Mouse (Mus musculus): ENCODE measurements around the gene Klhl40. TPM values are rescaled to one million over a fixed set of nuclear protein-coding genes. Genes with fewer than 3 reads are reported as not detected.

Gene Klhl40
- polyA plus RNA-seq, 1 experiment from 2014 or later = 1.7 TPM

- Histone ChIP-seq H3K27me3 (ENCODE audit: control insufficient read depth, insufficient read depth, low read length) (no peaks in the 10 kb centered on the region), H3K36me3 (ENCODE audit: control insufficient read depth, insufficient read depth, low read length) (no peaks in the 10 kb centered on the region), H3K4me3 (ENCODE audit: low read depth, low read length) (no peak overlapping the region), H3K9me3 (ENCODE audit: control insufficient read depth, low read length) (no peaks in the 10 kb centered on the region), H3K4me2 (ENCODE audit: low read depth, severe bottlenecking) (no peak overlapping the region), H3K27ac (replicated peaks; ENCODE audit: low read depth, low read length) (no peak overlapping the region), H3K4me1 (ENCODE audit: control insufficient read depth, insufficient read depth, low read length) (no peaks in the 10 kb centered on the region), H3K9ac (ENCODE audit: low read length) (no peak overlapping the region)
- no peak for DNase-seq (ENCODE audit: low spot score)
- 63% methylated on average over 2 of the region's 2 CpGs for WGBS
- no peak for ATAC-seq (ENCODE audit: insufficient number of reproducible peaks, low FRiP score, low TSS enrichment, low read depth)
Measured at GRCm38 (mm10) chr9:121786359-121786758, 9.0 kb downstream of the Klhl40 start.

DNA sequence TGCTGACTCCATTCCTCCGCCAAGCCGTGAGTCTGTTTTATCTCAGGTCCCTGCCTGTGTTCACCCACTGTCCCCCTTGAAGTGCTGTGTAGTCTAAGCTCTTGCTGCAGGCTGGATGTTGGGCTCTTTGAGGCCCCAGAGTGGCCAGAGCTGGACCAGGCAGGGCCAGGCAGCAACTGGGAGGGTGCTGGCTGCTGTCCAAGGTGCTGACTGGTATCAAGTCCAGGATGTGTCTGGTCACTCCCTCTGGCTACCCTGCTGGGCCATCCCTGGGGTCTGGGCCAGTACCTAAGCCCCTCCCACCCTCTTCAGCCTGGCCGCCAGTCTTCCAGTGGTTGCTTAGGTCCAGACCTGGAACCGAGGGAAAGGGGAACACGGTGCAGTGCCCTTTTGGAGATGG lies 13.8 kb downstream of the Klhl40 start:
- 12% methylated on average over 5 of the region's 5 CpGs for WGBS
- no peak for ATAC-seq (ENCODE audit: insufficient number of reproducible peaks, low FRiP score, low TSS enrichment, low read depth)
- no peak overlapping the region for H3K4me3 ChIP-seq (ENCODE audit: low read depth, low read length)

GRCm38 (mm10) chr9:121791757-121792521 lies 14.5 kb downstream of the Klhl40 start, which contains the start of gene Hhatl:
TSS of gene Hhatl (minus strand) at chr9:121792507.
- Histone ChIP-seq H3K9ac (ENCODE audit: low read length) (no peak within 1 kb of the TSS), H3K27me3 (ENCODE audit: control insufficient read depth, insufficient read depth, low read length) (no peaks in the 10 kb centered on the region), H3K4me1 (ENCODE audit: control insufficient read depth, insufficient read depth, low read length) (no peaks in the 10 kb centered on the region), H3K4me2 (ENCODE audit: low read depth, severe bottlenecking) (no peak within 1 kb of the TSS), H3K9me3 (ENCODE audit: control insufficient read depth, low read length) (no peaks in the 10 kb centered on the region), H3K4me3 (ENCODE audit: low read depth, low read length) (no peak within 1 kb of the TSS), H3K27ac (replicated peaks; ENCODE audit: low read depth, low read length) (no peak within 1 kb of the TSS), H3K36me3 (ENCODE audit: control insufficient read depth, insufficient read depth, low read length) (no peaks in the 10 kb centered on the region)
- DNase-seq (ENCODE audit: low spot score) (no peak), ATAC-seq (ENCODE audit: insufficient number of reproducible peaks, low FRiP score, low TSS enrichment, low read depth) (no peak)
- WGBS = 60% methylated on average over 20 of the region's 24 CpGs

More for the DNA sequence above, 13.8 kb downstream of the Klhl40 start:
- Histone ChIP-seq H3K27ac (replicated peaks; ENCODE audit: low read depth, low read length) (no peak overlapping the region), H3K4me2 (ENCODE audit: low read depth, severe bottlenecking) (no peak overlapping the region), H3K27me3 (ENCODE audit: control insufficient read depth, insufficient read depth, low read length) (no peaks in the 10 kb centered on the region), H3K4me1 (ENCODE audit: control insufficient read depth, insufficient read depth, low read length) (no peaks in the 10 kb centered on the region), H3K36me3 (ENCODE audit: control insufficient read depth, insufficient read depth, low read length) (no peaks in the 10 kb centered on the region), H3K9me3 (ENCODE audit: control insufficient read depth, low read length) (no peaks in the 10 kb centered on the region), H3K9ac (ENCODE audit: low read length) (no peak overlapping the region)
- peak; percentile 86 for DNase-seq (ENCODE audit: low spot score)

DNA sequence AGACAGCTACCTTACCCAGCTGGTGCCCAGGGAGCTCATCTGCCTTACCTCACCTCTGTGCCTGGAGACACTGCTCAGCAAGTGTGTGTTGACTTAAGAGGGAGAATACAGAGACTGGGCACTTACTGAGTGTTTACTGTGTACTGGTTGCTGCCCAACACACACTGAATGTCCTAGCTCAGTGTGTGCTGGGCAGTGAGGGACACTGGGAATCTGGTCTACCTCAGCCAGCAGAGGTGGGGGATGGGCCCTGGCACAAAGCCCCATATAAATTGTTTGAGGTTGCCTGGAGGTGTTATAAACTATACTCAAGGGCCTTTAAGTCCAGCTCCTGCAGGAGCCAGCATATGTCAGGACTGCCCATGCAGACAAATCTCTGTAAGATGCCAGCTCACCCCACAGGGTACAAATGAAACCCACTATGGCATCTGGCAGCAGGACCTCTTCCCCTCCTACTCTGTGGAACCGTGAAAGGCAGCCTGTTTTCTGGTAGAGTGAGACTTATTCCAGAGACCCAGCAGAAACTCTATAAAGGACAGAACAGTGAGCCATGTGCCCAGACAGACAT lies 17.6 kb downstream of the Klhl40 start:
- H3K9ac ChIP-seq (ENCODE audit: low read length) = no peak overlapping the region
- DNase-seq (ENCODE audit: low spot score) = no peak
- 40% methylated on average over 1 of the region's 1 CpGs for WGBS
- no peak overlapping the region for H3K4me2 ChIP-seq (ENCODE audit: low read depth, severe bottlenecking)
- no peaks in the 10 kb centered on the region for H3K4me1 ChIP-seq (ENCODE audit: control insufficient read depth, insufficient read depth, low read length)
- no peaks in the 10 kb centered on the region for H3K9me3 ChIP-seq (ENCODE audit: control insufficient read depth, low read length)
- no peak overlapping the region for H3K4me3 ChIP-seq (ENCODE audit: low read depth, low read length)
- H3K36me3 ChIP-seq (ENCODE audit: control insufficient read depth, insufficient read depth, low read length) = no peaks in the 10 kb centered on the region
- H3K27ac ChIP-seq (replicated peaks; ENCODE audit: low read depth, low read length) = no peak overlapping the region
- H3K27me3 ChIP-seq (ENCODE audit: control insufficient read depth, insufficient read depth, low read length) = no peaks in the 10 kb centered on the region
- no peak for ATAC-seq (ENCODE audit: insufficient number of reproducible peaks, low FRiP score, low TSS enrichment, low read depth)

GRCm38 (mm10) chr9:121797722-121798121 lies 20.3 kb downstream of the Klhl40 start:
- Histone ChIP-seq H3K4me2 (ENCODE audit: low read depth, severe bottlenecking) (0 out of 2 replicates have a peak overlapping the region, but pooled peaks have one; percentile 2), H3K9me3 (ENCODE audit: control insufficient read depth, low read length) (no peaks in the 10 kb centered on the region), H3K4me3 (ENCODE audit: low read depth, low read length) (no peak overlapping the region), H3K36me3 (ENCODE audit: control insufficient read depth, insufficient read depth, low read length) (no peaks in the 10 kb centered on the region), H3K9ac (ENCODE audit: low read length) (no peak overlapping the region), H3K27ac (replicated peaks; ENCODE audit: low read depth, low read length) (no peak overlapping the region), H3K27me3 (ENCODE audit: control insufficient read depth, insufficient read depth, low read length) (no peaks in the 10 kb centered on the region), H3K4me1 (ENCODE audit: control insufficient read depth, insufficient read depth, low read length) (no peaks in the 10 kb centered on the region)
- peak; percentile 52 for DNase-seq (ENCODE audit: low spot score)
- no peak; the same call in 1 of the 2 replicates for ATAC-seq (ENCODE audit: insufficient number of reproducible peaks, low FRiP score, low TSS enrichment, low read depth)
- 15% methylated on average over 12 of the region's 12 CpGs for WGBS

DNA sequence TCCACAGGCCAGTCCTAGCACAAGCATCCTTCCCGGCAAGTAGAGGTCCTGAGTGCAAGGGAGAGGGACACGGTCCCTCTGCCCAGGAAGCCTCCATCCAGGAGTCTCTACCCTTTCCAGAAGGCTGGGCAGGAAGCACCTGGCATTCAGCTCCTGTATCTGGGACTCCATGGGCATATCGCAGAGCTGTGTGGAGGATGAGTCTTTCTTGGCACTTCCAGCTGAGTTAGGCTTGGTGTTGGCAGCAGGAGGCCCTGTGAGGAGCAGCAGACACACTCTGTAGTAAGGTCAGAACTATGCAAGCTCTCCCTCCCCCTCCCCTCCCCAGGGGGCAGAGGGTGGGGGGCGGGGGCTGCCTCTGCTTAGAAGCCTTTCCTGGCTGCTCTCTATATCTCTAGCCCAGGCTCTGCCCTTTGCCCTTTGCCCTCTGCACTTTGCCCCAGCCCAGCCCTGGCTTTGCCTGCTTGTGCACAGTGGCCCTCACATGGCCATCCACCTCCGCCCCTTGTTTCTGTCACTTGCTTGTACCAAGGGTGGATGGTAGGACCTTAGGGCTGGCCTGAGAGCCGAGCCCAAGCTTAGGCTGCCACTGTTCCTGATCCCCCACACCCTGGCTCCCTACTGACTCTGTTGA lies 21.6 kb downstream of the Klhl40 start:
- no peak overlapping the region for H3K27ac ChIP-seq (replicated peaks; ENCODE audit: low read depth, low read length)
- no peaks in the 10 kb centered on the region for H3K9me3 ChIP-seq (ENCODE audit: control insufficient read depth, low read length)
- no peaks in the 10 kb centered on the region for H3K36me3 ChIP-seq (ENCODE audit: control insufficient read depth, insufficient read depth, low read length)
- H3K4me3 ChIP-seq (ENCODE audit: low read depth, low read length) = no peak overlapping the region
- no peak for DNase-seq (ENCODE audit: low spot score)
- no peak for ATAC-seq (ENCODE audit: insufficient number of reproducible peaks, low FRiP score, low TSS enrichment, low read depth)
- 54% methylated on average over 5 of the region's 6 CpGs for WGBS
- no peak overlapping the region for H3K4me2 ChIP-seq (ENCODE audit: low read depth, severe bottlenecking)
- H3K9ac ChIP-seq (ENCODE audit: low read length) = no peak overlapping the region
- H3K4me1 ChIP-seq (ENCODE audit: control insufficient read depth, insufficient read depth, low read length) = no peaks in the 10 kb centered on the region
- H3K27me3 ChIP-seq (ENCODE audit: control insufficient read depth, insufficient read depth, low read length) = no peaks in the 10 kb centered on the region

- 67% methylated on average over 7 of the region's 7 CpGs for WGBS
- H3K4me2 ChIP-seq (ENCODE audit: low read depth, severe bottlenecking) = no peak overlapping the region
Measured at GRCm38 (mm10) chr9:121802747-121803146, 25.3 kb downstream of the Klhl40 start.

GRCm38 (mm10) chr9:121807546-121807945 lies 30.1 kb downstream of the Klhl40 start:
- Histone ChIP-seq H3K36me3 (ENCODE audit: control insufficient read depth, insufficient read depth, low read length) (no peaks in the 10 kb centered on the region), H3K27ac (replicated peaks; ENCODE audit: low read depth, low read length) (no peak overlapping the region), H3K27me3 (ENCODE audit: control insufficient read depth, insufficient read depth, low read length) (no peaks in the 10 kb centered on the region), H3K9me3 (ENCODE audit: control insufficient read depth, low read length) (no peaks in the 10 kb centered on the region), H3K4me1 (ENCODE audit: control insufficient read depth, insufficient read depth, low read length) (no peaks in the 10 kb centered on the region), H3K4me3 (ENCODE audit: low read depth, low read length) (no peak overlapping the region), H3K9ac (ENCODE audit: low read length) (no peak overlapping the region), H3K4me2 (ENCODE audit: low read depth, severe bottlenecking) (no peak overlapping the region)
- no peak for DNase-seq (ENCODE audit: low spot score)
- no peak for ATAC-seq (ENCODE audit: insufficient number of reproducible peaks, low FRiP score, low TSS enrichment, low read depth)
- 61% methylated on average over 1 of the region's 1 CpGs for WGBS

More at GRCm38 (mm10) chr9:121802747-121803146, 25.3 kb downstream of the Klhl40 start:
- Histone ChIP-seq H3K9me3 (ENCODE audit: control insufficient read depth, low read length) (no peaks in the 10 kb centered on the region), H3K27me3 (ENCODE audit: control insufficient read depth, insufficient read depth, low read length) (no peaks in the 10 kb centered on the region), H3K27ac (replicated peaks; ENCODE audit: low read depth, low read length) (no peak overlapping the region), H3K36me3 (ENCODE audit: control insufficient read depth, insufficient read depth, low read length) (no peaks in the 10 kb centered on the region), H3K4me1 (ENCODE audit: control insufficient read depth, insufficient read depth, low read length) (no peaks in the 10 kb centered on the region), H3K9ac (ENCODE audit: low read length) (no peak overlapping the region), H3K4me3 (ENCODE audit: low read depth, low read length) (no peak overlapping the region)
- DNase-seq (ENCODE audit: low spot score) = no peak
- ATAC-seq (ENCODE audit: insufficient number of reproducible peaks, low FRiP score, low TSS enrichment, low read depth) = no peak

All from limb, embryonic 11.5 days (tissue).